Mouse (Mus musculus) forebrain, embryonic 16.5 days (tissue): ENCODE results near the gene Prdx2. TPM values are rescaled to one million over a fixed set of nuclear protein-coding genes. Genes with fewer than 3 reads are reported as not detected.

ENCODE experiments used
- ATAC-seq: fragments of 200-750 bp; cut with Nextera tagmentation; 2 replicates; pipeline ENCODE4 v1.8.0; 2017; ENCODE audit warnings: mild to moderate bottlenecking, moderate library complexity
- H3K27ac ChIP-seq: fragments of 300-500 bp; sonication (generic); 2 replicates; pipeline ENCODE4 v1.5.1; 2014; ENCODE audit warnings: low read length, control low read depth
- H3K27me3 ChIP-seq: fragments of 300-500 bp; sonication (generic); replicated peaks from 2 replicates; pipeline ENCODE4 v1.6.1; 2014; ENCODE audit warnings: low read length; ENCODE audit not compliant: control insufficient read depth, insufficient read depth
- H3K36me3 ChIP-seq: fragments of 300-500 bp; sonication (generic); 2 replicates; pipeline ENCODE4 v1.6.1; 2014; ENCODE audit not compliant: control insufficient read depth, insufficient read depth
- H3K4me1 ChIP-seq: fragments of 300-500 bp; sonication (generic); replicated peaks from 2 replicates; pipeline ENCODE4 v1.6.1; 2014; ENCODE audit warnings: low read length; ENCODE audit not compliant: control insufficient read depth, insufficient read depth
- H3K4me2 ChIP-seq: fragments of 300-500 bp; sonication (generic); 2 replicates; pipeline ENCODE4 v1.6.1; 2014; ENCODE audit warnings: mild to moderate bottlenecking, low read length, control low read depth
- H3K4me3 ChIP-seq: fragments of 300-500 bp; sonication (generic); replicated peaks from 2 replicates; pipeline ENCODE4 v1.5.1; 2014; ENCODE audit warnings: mild to moderate bottlenecking, low read length, control low read depth
- H3K9ac ChIP-seq: fragments of 300-500 bp; sonication (generic); replicated peaks from 2 replicates; pipeline ENCODE4 v1.6.1; 2014; ENCODE audit warnings: low read depth, low read length, control low read depth
- H3K9me3 ChIP-seq: fragments of 300-500 bp; sonication (generic); 2 replicates; pipeline ENCODE4 v1.6.1; 2016; ENCODE audit warnings: low read length; ENCODE audit not compliant: control insufficient read depth
- WGBS: fragments of 180-500 bp; shearing (Covaris S2); extraction: QIAGEN DNeasy Blood & Tissue Kit; methylation state at CpG from one replicate; pipeline ENCODE4 v1.1.7; 2014; 5-methylcytosine and 5-hydroxymethylcytosine counted together
- polyA plus RNA-seq: library from polyadenylated mRNA; unstranded; fragments of >200 nt; fragmentation: Nextera tagmentation; extraction: Ambion mirVana; gene quantifications from 2 replicates; pipeline ENCODE4 v1.2.1, GENCODE M21; 2015

The Prdx2 gene
- polyA plus RNA-seq, 1 experiment from 2014 or later: 1,394 TPM

DNA sequence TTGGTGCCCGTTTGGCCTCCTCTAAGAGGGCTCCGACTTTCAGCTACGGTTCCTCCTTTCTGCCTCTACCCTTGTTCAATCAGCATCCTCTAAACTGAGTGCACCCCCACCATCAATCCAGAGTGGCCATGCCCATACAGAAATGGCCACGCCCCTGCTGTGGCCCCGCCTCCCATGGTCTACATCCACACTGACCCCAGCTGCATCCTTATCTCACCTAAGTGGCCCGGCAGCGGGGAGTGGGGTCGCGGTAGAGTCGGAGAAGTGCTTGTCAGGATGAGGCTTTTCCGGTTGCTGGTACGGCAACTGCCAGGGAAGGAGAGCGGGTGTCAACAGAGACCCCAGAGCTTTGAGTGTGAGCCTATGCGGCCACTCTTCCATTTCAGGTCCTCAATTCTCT, 33.9 kb upstream of the Prdx2 start:
- Histone ChIP-seq H3K9me3 (no peaks in the 10 kb centered on the region), H3K27ac (peak overlapping the region; percentile 24; the same call in 1 of the 2 replicates), H3K4me3 (peak overlapping the region; percentile 83), H3K9ac (peak overlapping the region; percentile 93), H3K36me3 (no peaks in the 10 kb centered on the region), H3K27me3 (no peaks in the 10 kb centered on the region), H3K4me2 (peak overlapping the region; percentile 85), H3K4me1 (peaks cover 31% of the 10 kb centered on the region)
- 14% methylated on average over 14 of the region's 14 CpGs for WGBS
- no peak for ATAC-seq

DNA sequence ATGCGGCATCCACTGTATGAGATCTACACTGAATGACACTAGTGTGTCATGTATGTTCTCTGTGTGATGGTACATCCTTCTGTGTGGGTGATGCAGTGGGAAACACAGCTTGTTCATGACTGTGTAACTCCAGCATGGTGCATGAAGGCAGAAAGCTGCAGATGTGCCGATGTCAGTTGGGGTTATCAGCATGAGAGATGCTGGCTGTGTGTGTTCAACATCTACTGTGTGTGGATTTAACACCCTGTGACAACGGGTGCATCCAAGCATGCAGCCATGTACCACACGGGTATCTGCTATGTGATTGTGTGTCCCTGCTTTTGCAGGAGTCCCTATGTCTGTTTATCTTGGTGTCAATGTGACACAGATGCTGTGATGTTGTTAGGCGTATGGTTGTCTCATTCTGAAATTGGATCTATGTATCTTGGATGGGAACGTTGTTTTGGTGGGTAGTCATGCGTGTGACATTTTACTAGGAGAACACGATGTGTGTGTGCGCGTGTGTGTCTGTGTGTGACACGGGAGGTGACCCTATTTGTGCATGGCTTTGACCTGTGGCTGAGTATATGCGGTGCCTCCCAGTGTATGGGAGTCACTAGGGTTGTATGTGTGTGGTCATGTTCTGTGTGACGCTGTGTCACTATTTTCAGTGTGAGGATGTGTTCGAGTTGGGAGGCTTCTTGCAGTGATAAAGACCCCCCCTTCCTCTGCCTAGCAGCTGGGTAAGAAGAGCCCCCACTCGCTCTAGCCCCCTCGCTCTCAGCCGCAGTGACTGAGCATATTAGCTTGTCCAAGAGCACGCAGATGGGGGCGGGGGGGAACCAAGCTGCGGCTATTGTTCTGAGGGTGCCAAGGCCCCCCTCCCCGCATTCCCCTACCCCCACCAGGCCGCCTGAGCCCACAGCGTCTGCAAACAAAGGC, 33.1 kb upstream of the Prdx2 start:
- H3K36me3 ChIP-seq: no peaks in the 10 kb centered on the region
- H3K27me3 ChIP-seq: no peaks in the 10 kb centered on the region
- no peaks in the 10 kb centered on the region for H3K9me3 ChIP-seq
- 11% methylated on average over 23 of the region's 23 CpGs for WGBS
- peak overlapping the region; percentile 85 for H3K4me2 ChIP-seq
- H3K27ac ChIP-seq: peak overlapping the region; percentile 87
- peaks cover 31% of the 10 kb centered on the region for H3K4me1 ChIP-seq
- peak overlapping the region; percentile 93 for H3K9ac ChIP-seq
- H3K4me3 ChIP-seq: peak overlapping the region; percentile 83
- peak; percentile 44 for ATAC-seq

DNA sequence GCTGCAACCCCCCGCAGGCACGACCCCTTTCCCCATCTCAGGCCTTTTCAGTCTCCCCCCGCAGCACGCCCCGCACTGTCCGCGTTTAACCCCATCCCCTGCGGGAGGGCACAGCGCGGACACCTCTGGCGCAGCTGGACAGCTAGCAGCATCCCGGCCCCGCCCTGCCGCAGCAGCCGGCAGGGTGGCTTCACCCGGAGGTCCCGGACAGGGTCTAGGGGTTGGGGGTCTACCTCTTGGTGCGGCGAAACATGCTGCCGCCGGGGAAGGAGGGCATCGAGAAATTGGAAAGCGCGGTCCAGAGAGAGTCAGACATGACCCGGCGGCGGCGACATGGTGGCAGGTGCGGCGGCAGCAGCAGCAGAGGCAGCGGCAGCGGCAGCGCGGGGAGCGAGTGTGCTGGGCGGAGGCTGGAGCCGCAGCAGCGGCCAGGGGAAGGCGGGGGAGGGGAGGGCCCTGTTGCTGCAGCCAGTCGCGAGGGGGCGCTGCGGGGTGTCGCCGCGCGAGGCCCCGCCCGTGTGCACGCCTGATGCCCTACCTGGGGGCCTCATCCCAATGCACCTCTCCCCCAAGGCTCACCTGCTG, 32.3 kb upstream of the Prdx2 start, which contains the start of gene Mast1:
Gene Mast1 (minus strand): TSS at position 398 of the 585 bp plus-strand sequence.
- Histone ChIP-seq H3K36me3 (no peaks in the 10 kb centered on the region), H3K27me3 (no peaks in the 10 kb centered on the region), H3K27ac (peak within 1 kb of the TSS; percentile 87), H3K4me3 (peak within 1 kb of the TSS; percentile 83), H3K9me3 (no peaks in the 10 kb centered on the region), H3K4me1 (peaks cover 31% of the 10 kb centered on the region), H3K9ac (peak within 1 kb of the TSS; percentile 93), H3K4me2 (peak within 1 kb of the TSS; percentile 85)
- peak; percentile 73 for ATAC-seq
- 0% methylated on average over 36 of the region's 50 CpGs for WGBS

DNA sequence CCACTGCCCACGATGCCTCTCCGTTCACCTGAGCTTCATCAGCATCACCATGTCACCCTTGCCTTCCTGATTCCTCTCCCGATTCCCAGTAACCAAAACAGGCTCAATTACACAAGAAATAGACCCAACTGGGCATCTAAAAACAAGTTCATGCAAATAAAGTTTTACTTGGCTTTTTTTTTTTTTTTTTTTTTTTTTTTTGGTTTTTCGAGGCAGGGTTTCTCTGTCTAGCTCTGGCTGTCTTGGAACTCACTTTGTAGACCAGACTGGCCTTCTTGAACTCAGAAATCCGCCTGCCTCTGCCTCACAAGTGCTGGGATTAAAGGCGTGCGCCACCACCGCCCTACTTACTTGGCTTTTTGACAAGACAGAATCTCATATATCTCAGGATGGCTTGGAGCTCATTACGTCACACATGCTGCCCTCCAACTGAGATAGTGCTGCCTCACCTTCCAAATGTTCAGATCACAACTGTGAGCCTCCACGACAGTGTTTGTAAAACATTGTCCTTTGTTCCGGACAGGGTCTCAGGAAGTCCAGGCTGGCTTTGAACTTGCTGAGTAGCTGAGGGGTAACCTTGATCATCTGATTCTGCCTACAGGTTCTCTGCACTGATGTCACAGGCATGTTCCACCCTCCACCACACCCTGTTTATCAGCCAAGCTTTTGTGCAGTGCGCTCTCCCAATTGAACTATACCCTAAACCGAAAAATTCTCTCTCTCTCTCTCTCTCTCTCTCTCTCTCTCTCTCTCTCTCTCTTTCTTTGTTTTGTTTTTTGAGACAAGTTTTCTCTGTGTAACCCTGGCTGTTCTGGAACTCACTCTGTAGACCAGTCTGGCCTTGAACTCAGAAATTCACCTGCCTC, 31.5 kb upstream of the Prdx2 start:
- no peaks in the 10 kb centered on the region for H3K27me3 ChIP-seq
- peaks cover 31% of the 10 kb centered on the region for H3K4me1 ChIP-seq
- 62% methylated on average over 13 of the region's 13 CpGs for WGBS
- H3K4me3 ChIP-seq: peak overlapping the region; percentile 83
- peak overlapping the region; percentile 85 for H3K4me2 ChIP-seq
- ATAC-seq: no peak
- peak overlapping the region; percentile 35; the same call in 1 of the 2 replicates for H3K9ac ChIP-seq
- no peaks in the 10 kb centered on the region for H3K36me3 ChIP-seq
- H3K27ac ChIP-seq: 0 out of 2 replicates have a peak overlapping the region, but pooled peaks have one; percentile 30
- H3K9me3 ChIP-seq: no peaks in the 10 kb centered on the region

DNA sequence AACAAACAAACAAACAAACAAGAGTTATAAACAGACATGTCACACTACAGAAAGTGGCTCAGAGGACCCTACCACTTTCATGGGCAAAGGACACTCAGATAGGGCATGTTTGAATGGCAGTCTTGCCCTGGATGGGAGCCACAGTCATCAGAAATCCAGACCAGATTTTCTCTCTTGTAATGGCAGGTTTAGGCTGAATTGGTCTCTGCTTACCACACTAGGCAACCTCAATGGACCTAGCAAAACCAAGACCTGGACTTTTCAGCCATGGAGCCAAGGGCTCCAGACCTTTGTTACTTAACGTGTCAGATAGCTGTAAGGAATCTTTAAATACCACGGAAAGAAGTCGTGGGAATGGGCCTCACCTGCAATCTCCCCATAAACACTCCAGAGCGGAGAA, 25.7 kb upstream of the Prdx2 start:
- H3K4me1 ChIP-seq: peaks cover 26% of the 10 kb centered on the region
- H3K9me3 ChIP-seq: no peaks in the 10 kb centered on the region
- peaks cover 23% of the 10 kb centered on the region for H3K27me3 ChIP-seq
- ATAC-seq: no peak
- no peak overlapping the region for H3K9ac ChIP-seq
- no peak overlapping the region for H3K27ac ChIP-seq
- no peak overlapping the region for H3K4me3 ChIP-seq
- H3K4me2 ChIP-seq: no peak overlapping the region; the same call in 1 of the 2 replicates
- no peaks in the 10 kb centered on the region for H3K36me3 ChIP-seq
- WGBS: 21% methylated on average over 4 of the region's 4 CpGs

DNA sequence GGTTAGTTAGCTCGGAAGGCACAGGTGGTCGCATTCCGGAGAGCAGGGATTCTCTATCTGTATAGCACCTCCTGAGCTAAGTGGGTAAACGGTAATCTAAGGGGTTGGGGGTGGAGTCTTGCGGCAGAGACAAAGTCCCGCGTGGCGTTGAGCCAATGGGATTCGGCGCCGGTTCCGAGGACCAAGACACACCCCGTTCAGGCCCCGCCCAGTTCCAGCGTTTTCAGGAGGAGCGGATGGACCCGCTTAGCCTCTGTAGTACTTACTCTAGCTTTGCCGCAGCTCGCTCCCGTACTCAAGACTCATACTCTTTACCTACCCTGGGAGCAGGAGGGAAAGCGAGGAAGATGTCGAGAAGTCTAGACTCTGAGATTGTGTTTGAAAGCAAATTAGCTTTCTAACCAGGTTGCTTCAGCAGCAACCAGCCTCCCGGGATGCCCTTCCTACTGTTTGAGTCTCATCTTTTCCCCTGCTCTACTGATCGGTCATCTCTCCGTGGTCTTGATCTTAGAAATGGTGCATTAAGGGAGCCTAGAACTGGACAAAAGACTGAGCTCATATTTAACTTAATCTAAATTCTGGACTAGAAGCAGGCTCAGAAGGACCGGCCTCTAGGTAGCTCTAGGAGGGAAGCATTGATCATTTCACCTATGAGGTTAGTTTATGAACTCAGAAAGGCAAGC, 24.8 kb upstream of the Prdx2 start:
- peaks cover 23% of the 10 kb centered on the region for H3K27me3 ChIP-seq
- WGBS: 1% methylated on average over 26 of the region's 26 CpGs
- H3K4me2 ChIP-seq: peak overlapping the region; percentile 87
- no peak overlapping the region for H3K9ac ChIP-seq
- peak; percentile 16; the same call in 1 of the 2 replicates for ATAC-seq
- H3K27ac ChIP-seq: no peak overlapping the region
- H3K4me3 ChIP-seq: peak overlapping the region; percentile 83
- H3K9me3 ChIP-seq: no peaks in the 10 kb centered on the region
- no peaks in the 10 kb centered on the region for H3K36me3 ChIP-seq
- H3K4me1 ChIP-seq: peaks cover 26% of the 10 kb centered on the region

DNA sequence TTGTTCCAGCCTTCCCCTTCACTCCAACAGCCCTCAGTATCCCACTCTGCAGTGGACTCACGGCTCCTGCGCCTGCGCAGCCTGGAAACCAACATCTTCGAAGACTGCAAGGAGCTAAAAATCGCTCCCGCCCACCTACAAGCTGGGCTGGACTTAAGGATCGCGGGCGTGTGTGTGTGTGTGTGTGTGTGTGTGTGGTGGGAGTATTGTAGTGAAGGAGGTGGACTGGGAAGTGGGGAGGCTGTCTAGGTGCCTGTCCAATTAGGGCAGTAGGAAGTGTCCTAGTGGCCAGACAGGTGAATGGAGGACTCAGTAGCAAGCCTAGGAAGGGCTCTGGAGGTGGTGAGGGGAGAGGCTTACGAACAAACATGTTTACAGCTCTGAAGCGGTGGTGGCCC, 24.2 kb upstream of the Prdx2 start:
- peaks cover 30% of the 10 kb centered on the region for H3K27me3 ChIP-seq
- no peaks in the 10 kb centered on the region for H3K36me3 ChIP-seq
- H3K4me2 ChIP-seq: peak overlapping the region; percentile 87
- H3K4me1 ChIP-seq: peaks cover 26% of the 10 kb centered on the region
- under 1% methylated on average over 11 of the region's 11 CpGs for WGBS
- H3K27ac ChIP-seq: no peak overlapping the region
- no peaks in the 10 kb centered on the region for H3K9me3 ChIP-seq
- ATAC-seq: peak; percentile 51
- H3K4me3 ChIP-seq: peak overlapping the region; percentile 83
- H3K9ac ChIP-seq: peak overlapping the region; percentile 83

DNA sequence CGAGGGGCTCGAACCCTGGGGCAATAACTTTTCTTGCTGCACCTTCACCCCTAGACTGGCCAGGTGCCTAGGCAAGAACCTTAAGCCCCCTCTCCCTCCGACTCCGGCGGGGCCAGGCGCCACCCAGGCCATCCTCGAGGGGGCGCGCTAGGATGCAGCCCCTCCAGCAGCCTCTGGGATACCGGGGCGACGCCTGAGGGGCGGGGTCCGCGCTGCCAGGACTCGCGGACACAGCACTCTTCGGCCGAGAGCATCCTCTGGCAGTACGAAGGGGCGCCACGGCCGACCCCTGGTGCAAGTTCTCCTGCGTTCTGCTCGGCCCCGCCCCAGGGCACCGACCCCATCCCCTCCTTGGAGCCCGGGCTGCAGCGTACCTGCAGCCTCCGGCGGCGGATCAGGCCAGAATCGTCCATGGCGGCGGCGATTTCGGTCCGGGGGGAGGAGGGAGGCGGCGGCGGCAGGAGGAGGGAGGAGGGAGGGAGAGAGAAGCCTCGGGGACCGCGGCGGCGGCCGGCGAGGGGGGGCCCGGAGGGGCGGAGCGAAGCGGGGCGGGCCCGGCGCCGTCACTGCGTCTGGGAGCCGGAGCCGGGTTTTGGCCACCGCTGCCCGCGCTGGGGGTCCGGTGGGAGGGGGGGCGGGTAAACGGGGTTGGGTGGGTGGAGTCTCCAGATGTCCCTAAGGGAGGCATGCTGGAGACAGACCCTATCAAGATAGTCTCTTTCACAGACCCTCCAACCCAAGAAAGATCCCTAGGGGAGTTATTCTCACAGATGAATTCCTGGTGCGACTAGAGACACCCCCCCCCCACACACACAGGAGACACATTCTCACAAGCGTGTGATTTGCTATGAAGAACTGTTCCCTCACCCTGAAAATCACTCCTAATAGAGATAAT, 23.5 kb upstream of the Prdx2 start:
- H3K27me3 ChIP-seq: peaks cover 35% of the 10 kb centered on the region
- H3K9ac ChIP-seq: peak overlapping the region; percentile 83

More for the DNA sequence above, 23.5 kb upstream of the Prdx2 start:
- Histone ChIP-seq H3K4me1 (peaks cover 26% of the 10 kb centered on the region), H3K27ac (peak overlapping the region; percentile 60), H3K9me3 (no peaks in the 10 kb centered on the region), H3K4me2 (peak overlapping the region; percentile 87), H3K4me3 (peak overlapping the region; percentile 83), H3K36me3 (no peaks in the 10 kb centered on the region)
- WGBS: 2% methylated on average over 46 of the region's 67 CpGs
- peak; percentile 57 for ATAC-seq
